Mouse (Mus musculus): Measurements from ENCODE around the gene Akap13.

Gene Akap13

GRCm38 (mm10) chr7:75793654-75794335, 338.5 kb downstream of the Akap13 start:
- DNase-seq (ENCODE audit: low spot score) = no peak

DNA sequence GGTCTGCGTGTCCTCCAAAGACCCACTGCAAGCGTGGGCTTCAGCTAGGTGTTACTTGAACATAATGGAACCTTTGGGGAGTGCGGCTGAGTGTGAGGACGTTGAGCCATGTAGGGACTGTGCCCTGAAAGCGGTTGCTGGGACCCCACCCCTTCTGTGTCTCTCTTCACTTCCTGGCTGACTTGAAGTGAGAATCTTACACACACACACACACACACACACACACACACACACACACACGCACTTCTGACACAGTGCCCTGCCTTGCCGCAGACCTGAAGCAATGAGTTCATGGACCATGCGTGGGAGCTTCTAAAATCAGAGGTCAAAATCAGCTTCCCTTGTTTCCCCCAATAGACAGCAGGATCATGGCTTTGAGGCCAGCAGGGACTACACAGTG, 339.8 kb downstream of the Akap13 start:
- no peak for DNase-seq (ENCODE audit: low spot score)

DNA sequence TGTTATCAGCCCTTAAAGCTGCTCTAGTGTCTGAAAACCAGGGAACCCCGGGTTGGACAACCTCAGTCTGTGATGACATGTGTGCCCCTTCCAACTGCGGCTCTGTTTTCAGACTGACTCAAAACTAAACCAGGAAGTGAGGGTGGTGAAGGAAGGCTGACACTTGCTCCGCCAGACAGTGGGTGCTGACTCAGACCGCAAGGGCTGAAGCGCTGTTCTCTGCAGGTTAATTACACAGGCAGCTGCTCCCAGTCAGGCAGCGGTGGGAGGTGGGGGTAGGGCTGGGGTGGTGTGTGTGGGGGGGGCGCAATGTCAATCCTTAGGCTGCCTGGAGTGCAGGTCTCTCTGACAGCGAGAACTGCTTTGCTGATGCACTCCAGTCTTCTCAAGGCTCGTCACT, 341.1 kb downstream of the Akap13 start:
- DNase-seq (ENCODE audit: low spot score) = peak; percentile 25

- DNase-seq (ENCODE audit: low spot score) = no peak
Measured at GRCm38 (mm10) chr7:75800530-75800929, 345.2 kb downstream of the Akap13 start.

DNA sequence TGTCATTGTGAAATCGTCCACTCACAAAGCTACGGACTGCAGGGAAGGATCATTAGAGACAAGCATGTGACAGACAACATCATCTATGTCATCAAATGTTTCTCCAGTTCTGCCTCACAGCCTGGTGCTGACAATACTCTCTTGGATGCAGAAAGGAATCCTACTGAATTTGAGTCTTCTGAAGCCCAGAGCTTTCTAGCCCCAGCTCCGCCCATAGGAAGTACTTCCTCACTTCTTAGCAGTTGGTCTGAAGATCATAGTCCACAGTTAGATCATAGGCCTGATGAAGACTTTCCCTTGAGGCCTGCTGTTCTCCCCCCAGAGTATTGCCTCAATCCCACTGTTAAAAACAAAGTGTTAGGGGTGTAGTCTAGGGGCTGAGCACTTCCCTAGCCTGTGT, 345.7 kb downstream of the Akap13 start:
- no peak for DNase-seq (ENCODE audit: low spot score)

DNA sequence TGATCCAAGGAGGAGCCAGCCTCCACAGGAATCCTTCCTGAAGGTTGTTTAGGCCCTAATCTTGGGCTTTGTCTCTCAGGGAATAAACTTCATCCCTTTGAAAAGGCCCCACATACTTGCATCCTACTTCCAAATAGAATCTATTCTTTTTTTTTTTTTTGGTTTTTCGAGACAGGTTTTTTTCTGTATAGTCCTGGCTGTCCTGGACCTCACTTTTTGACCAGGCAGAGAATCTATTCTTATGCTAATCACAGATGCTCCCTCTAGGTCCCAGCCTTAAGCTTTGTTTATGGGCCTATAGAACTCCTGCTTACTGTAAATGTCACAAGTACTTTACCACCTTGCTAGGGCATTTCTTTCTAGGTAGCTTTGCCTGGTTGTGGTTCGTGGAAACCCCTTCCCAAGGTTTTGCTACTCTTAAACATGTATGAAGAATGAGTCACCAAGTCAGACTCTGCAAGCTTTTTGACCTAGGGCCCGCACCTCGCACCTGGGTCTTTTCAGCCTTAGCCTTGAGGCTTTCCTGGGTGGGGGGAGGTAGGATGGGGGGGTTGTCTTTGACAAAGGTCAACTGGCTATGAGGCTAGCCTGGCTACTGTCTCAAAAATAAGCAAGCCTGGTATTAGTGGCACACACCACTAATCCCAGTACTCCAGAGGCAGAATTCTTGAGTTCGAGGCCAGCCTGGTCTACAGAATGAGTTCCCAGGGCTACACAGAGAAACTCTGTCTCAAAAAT, 346.5 kb downstream of the Akap13 start:
- DNase-seq (ENCODE audit: low spot score) = no peak

- no peak for DNase-seq (ENCODE audit: low spot score)
Measured at GRCm38 (mm10) chr7:75802887-75803286, 347.6 kb downstream of the Akap13 start.

All from retina, embryonic 14.5 days (tissue).